Mouse (Mus musculus): ENCODE results near the gene Ephb2.
A peak's percentile ranks its signal among the peaks of the same experiment; 100 is the strongest.

Ephb2 gene

DNA sequence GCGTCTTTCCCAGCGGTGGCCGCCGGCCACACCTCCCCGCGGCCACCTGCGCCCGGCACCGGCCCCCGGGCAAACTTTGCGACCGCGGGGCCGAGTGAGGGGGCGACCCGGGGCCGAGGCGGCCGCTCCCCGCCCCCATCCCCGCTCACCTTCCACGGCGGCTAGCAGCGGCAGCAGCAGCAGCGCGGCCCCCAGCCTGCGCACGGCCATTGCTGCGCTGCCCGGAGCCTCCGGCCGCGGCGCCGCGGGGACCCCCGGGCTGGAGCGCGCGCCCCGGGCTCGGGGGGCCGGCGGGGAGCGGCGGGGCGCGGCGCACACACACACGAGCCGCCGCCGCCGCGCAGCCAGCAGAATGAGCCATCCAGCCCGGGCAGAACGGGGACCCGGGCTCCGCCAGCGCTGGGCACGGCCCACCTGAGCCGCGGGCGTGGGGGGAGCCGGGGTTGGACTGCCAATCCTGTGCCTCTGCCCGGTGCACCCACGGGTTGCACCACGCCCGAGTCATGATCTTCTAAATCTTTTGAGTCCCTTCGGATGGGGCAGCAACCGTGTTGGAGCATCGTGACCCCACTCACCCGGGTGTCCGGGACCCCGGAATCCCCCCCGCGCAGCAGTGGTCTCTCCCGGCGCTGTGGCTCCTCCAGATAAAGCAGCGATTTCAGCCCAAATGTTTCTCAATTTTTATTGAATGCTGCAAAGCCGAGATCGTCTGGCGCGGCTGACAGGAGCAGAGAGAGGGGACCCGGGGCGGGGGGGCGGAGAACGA is at the start of gene Ephb2:
Gene Ephb2, minus strand, starts transcription at position 368 of the 766 bp plus-strand sequence.
- peak; percentile 80 for DNase-seq (ENCODE audit: low spot score)

DNA sequence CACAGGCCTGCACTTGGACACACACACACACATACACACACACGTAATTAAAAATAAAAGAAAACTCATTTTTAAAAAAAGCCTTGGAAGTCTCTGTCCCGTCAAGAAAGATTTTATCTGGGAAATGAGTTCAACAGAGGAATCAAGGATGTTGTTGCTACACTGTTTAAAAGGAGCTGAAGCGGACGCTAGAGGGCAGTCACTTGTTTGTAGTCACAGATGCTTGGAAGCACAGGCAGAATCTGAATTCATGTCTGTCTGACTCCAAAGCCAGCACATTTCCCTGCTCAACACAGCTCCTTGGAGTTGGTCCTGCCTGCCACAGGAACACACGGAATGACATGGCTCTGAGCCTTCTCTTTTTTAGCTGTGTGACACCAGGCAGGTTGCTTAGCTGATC is 42.8 kb upstream of the Ephb2 start:
- peak; percentile 58 for DNase-seq (ENCODE audit: low spot score)

DNA sequence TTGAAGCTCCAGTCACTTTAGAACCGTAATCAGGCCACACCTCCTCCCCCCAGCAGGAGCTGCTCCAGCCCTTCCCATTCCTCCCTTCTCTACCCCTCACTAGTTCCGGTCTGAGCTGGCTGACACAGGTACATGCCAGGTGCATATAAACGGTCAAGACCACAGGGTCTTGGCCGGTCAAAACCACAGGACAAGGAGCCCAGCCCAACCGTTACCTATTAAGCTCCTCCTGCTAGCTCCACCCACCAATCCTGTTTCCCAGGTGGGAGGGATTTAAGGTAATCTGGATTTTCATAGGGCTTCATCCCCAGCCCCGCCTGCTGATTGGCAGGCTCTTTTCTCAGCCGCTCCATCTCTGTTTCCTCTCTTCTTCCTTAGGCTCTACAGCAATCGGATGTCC is 42.4 kb upstream of the Ephb2 start:
- DNase-seq (ENCODE audit: low spot score), result peak; percentile 19

DNA sequence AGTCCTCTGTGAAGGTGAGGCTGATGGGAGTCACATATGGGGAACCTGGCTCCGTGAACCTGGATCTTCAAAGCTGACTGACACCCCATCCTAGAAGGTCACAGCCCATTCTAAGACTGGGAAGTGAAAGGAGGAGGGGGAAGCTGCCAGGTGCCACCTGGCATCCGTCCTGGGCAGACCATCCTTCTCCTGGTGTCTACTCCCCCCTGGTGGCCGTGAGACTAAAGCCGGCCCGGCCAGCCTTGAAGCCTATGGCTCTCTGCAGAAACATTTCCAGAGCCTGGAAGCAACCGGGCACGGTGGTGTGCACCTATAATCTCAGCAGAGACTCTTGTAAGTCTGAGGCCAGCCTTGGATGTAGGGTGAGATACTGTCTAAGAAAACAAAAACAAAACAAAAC is 41.2 kb upstream of the Ephb2 start:
- DNase-seq (ENCODE audit: low spot score), result peak; percentile 72

DNA sequence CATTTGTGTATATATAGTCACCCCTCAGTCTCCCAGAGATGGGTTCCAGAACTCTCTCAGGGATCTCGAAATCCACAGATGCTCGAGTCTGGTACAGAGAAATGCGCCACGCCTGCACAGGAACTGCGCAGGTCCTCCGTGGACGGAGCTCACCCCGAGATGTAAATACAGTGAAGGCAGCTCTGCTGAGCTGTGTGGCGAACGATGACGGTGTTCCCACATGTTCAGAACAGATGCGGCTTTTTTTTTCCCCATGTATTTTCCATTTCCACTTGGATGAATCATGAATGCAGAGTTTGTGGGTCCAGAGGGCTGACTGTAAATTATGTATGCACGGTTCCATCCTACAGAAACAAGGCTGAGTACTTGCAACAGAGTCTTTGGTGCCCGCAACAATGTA is 39.2 kb upstream of the Ephb2 start:
- no peak for DNase-seq (ENCODE audit: low spot score)

DNA sequence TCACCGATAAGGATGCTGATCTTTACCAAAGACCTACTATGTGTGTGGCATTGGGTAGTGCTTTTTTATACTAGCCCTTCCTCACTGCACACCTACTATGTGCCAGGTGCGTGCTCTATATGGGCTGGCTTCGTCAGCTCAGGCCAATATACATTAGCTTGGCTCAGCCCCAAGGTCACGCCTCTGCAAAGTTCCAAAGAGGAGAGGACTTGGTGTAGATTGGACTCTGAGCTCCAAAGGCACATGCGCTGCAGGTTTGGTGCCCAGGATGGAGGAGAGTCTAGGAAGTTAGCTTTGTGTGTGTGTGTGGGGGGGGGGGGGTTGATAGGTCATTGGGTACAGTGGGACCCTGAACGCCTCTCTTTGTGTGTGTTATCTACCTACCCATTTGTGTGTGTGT is 32.6 kb upstream of the Ephb2 start:
- DNase-seq (ENCODE audit: low spot score), result no peak

GRCm38 (mm10) chr4:136867690-136868345 is 32.0 kb upstream of the Ephb2 start:
- peak; percentile 67 for DNase-seq (ENCODE audit: low spot score)

DNA sequence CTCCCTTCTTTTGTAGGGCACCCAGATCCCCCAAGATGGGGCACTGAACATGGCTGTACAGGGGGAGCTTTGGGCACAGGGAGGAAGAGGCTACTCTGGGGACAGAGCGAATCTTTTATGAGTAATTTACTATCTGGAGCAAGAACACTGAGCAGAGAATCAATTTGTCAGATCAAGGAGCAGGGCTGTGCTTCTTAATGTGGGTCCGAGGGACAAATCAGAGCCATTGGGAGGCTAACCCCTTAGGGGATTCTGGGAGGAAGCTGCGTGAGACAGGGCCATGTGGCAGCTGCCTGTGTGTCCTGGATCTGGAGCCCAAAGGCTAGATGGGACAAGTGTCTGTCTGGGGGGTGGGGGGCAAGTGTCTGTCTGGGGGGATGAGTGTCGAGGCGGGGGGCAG is 29.7 kb upstream of the Ephb2 start:
- DNase-seq (ENCODE audit: low spot score), result peak; percentile 37

DNA sequence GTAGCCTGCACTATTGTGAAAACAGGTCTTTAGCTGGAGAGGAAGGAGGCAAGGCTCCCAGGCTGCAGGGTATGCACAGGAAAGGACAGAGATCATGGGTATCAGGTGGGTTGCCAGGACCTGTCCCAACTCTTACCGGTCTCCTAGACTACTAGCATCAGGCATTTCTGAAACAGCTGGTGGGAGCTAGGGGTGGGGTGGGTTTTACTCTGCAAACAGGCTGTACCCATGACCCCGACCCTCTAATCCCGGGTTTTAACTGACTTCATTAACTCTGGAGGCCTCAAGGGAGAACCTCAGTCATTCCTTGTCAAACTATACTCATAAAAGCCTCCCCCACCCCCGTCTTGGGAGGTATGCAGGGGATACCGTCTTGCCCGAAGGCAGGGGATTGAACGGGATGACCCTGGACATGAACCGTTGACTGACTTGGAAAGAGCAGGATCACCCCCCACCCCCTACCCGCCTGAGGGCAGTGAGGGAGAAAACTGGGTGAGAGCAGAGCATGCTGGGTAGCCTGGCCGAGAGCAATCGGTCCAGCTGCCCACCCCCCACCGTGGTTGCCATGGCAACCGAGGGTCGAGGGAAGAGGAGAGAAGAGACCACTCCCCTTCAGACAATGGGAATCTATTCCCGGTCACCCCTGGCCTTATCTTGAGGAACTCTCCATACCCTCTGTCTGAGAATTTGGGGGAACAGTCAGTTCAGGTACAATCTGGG is 29.1 kb upstream of the Ephb2 start:
- DNase-seq (ENCODE audit: low spot score), result peak; percentile 91

- no peak for DNase-seq (ENCODE audit: low spot score)
Observed at GRCm38 (mm10) chr4:136863517-136863916, 27.7 kb upstream of the Ephb2 start.

- no peak for DNase-seq (ENCODE audit: low spot score)
Observed at GRCm38 (mm10) chr4:136862411-136862810, 26.6 kb upstream of the Ephb2 start.

DNA sequence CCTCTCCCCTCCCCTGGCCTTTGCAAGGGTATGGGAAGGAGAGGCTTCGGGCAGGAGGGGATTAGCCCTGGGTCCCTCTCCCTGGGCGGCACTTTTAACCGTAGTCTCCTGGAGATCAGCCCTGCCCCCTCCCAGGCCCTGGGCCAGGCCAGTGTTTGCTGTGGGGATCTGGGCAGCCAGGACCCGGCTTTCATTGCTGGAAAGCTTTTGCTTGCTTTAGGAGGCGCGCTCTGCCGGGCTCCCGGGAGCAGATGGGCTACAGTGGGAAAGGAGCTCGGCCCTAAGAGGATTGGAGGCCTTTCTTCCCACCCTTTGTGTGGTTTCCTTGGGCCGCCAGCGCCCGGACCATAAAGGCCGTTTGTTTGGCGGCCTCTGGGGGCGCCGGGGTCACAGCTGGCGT is 26.0 kb upstream of the Ephb2 start:
- DNase-seq (ENCODE audit: low spot score), result peak; percentile 65

- DNase-seq (ENCODE audit: low spot score), result no peak
Observed at GRCm38 (mm10) chr4:136860022-136860421, 24.2 kb upstream of the Ephb2 start.

GRCm38 (mm10) chr4:136855081-136855480 is 19.3 kb upstream of the Ephb2 start:
- DNase-seq (ENCODE audit: low spot score), result peak; percentile 49

GRCm38 (mm10) chr4:136852989-136853388 is 17.2 kb upstream of the Ephb2 start:
- no peak for DNase-seq (ENCODE audit: low spot score)

DNA sequence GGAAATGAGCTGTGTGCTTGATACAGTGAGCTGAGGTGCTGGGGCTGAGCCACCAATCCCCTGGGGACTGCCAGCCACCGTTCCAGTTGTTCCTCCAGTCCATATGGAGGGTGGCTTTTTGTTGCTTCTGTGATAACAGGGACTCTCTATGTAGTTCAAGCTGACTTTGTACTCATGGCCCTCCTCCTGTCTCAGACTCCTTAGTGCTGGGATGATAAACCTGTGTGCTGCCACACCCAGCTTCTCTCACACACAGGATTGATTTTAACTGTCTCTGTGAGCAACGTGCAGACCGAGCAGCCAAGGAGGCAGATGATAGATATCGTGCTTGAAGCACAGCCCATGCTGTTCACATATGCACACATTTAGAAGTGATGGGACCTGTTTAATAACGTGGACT is 16.3 kb upstream of the Ephb2 start:
- no peak for DNase-seq (ENCODE audit: low spot score)

DNA sequence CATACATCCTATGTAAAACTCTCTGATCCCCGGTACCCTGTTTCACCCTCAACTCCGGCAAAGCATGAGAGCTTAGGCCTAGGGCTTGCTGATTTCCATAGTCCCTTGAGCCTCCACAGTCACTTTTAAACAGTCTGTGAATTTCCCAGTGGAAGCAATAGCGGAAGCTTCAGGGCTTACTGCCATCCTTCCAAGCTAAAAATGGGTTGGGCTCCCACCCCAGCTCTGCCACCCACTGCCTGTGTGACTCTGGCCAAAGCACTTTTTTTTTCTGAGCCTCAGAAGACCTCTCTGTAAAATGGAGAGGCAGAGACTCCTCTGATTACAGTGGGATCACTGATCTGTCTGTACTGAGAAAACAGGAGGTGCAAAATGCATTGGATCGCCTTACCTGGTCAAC is 12.8 kb upstream of the Ephb2 start:
- DNase-seq (ENCODE audit: low spot score), result no peak

- DNase-seq (ENCODE audit: low spot score), result no peak
Observed at GRCm38 (mm10) chr4:136847166-136847565, 11.4 kb upstream of the Ephb2 start.

DNA sequence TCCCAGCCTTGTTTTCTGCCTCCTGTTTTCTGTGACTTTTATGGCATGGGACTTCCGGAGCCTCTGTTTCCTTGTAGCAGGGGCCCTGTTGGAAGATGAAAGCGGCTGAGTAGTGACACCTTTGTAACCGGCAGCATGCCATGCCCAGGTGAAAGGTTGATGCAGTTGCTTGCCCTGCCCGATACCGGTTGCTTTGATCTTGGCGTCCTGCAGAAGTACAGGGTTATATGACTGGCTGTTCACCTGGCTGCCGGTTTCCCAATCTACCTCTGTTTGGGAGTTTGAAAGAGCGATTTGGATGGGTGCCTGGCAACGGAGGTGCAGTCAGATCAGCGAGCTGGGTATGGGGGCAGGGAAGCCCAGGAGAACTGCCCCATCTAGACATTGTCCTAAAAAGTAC is 7.0 kb upstream of the Ephb2 start:
- no peak for DNase-seq (ENCODE audit: low spot score)

DNA sequence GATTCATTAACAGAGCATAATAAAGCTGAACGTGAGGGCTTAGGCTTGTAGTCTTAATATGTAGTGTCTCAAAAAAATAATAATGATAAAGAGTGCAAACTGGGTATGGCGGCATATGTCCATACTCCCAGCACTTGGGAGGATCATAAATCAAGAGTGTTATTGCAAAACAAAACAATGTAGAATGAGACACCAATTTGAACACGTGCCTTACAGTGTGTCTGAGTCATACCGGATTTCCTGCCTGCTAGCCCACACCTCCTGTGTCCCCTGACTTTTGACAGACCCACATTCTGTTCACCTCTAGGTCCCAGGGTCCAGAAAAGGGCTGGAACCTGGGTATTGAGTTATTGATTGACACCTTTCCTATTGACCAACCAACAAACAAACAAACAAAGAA is 6.2 kb upstream of the Ephb2 start:
- DNase-seq (ENCODE audit: low spot score), result no peak

GRCm38 (mm10) chr4:136841056-136841455 is 5.3 kb upstream of the Ephb2 start:
- peak; percentile 94 for DNase-seq (ENCODE audit: low spot score)

GRCm38 (mm10) chr4:136838462-136838861 is 2.7 kb upstream of the Ephb2 start:
- no peak for DNase-seq (ENCODE audit: low spot score)

- DNase-seq (ENCODE audit: low spot score), result no peak
Observed at GRCm38 (mm10) chr4:136838026-136838425, 2.2 kb upstream of the Ephb2 start.
